Mouse (Mus musculus): ENCODE data around the gene Rps18.

GRCm38 (mm10) chr17:33938783-33939182 lies 17.0 kb downstream of the Rps18 start:
- no peak for TF ChIP-seq CTCF (IDR thresholded peaks at IDR 0.05; ENCODE audit: extremely low read depth, insufficient read depth, low read length)
- no peak for TF ChIP-seq POLR2A (IDR thresholded peaks at IDR 0.05; ENCODE audit: extremely low read depth, insufficient read depth, low read length)
